Mouse (Mus musculus) megakaryocyte, embryonic 14.5 days (primary cell): Measurements from ENCODE around the gene Fsd2.

Experiments
- FLI1 ChIP-seq: IDR thresholded peaks from 2 replicates; pipeline ENCODE4 v1.6.1; 2012; ENCODE audit warnings: low read length, inconsistent platforms, mixed read lengths
- GATA1 ChIP-seq: IDR thresholded peaks from 3 replicates; pipeline ENCODE4 v1.6.1; 2012; ENCODE audit warnings: mixed read lengths, low read length, inconsistent platforms, borderline replicate concordance

DNA sequence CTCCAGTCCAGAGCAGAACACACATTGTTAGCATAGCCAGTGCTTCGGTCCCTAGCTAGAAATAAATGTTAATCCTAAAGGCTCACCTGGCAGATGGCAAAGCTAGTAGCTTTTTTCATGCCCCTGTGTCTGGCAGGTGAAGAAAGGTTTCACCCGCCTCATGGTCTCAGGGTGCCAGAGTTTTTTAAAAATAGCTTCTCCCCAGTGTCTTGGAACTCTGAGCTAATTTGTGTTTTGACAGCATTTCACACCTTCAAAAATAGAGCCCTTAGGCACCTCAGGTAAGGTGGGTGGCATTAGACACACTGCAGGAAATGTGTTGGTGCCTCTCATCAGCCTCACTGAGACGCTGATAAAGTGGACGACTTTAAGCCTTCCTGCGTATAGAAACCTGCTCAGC is 28.3 kb upstream of the Fsd2 start:
- TF ChIP-seq FLI1 (no peak), GATA1 (no peak)
